Mouse (Mus musculus) MEL (cell line): ENCODE data around the gene Marcks. TPM values are rescaled to one million over a fixed set of nuclear protein-coding genes. Genes with fewer than 3 reads are reported as not detected.

Source experiments
- DNase-seq: peaks from one replicate; pipeline ENCODE4 v3.0.0; 2011; ENCODE audit warnings: low read depth, low spot score
- H3K27ac ChIP-seq: 2 replicates; pipeline ENCODE4 v1.5.1; 2012; ENCODE audit warnings: low read depth, mild to moderate bottlenecking, control low read depth, low read length, moderate library complexity; ENCODE audit not compliant: control insufficient read depth
- H3K27me3 ChIP-seq, 2 experiments: fragments of 150-350 bp in 1 of 2; sonication (generic) in 1 of 2; 2 replicates each; pipeline ENCODE4 v1.6.1; 2012; ENCODE audit warnings: low read length in 2 of 2, mild to moderate bottlenecking in 2 of 2, improper control_type of control experiment in 1 of 2, moderate library complexity in 1 of 2; ENCODE audit not compliant: insufficient read depth in 2 of 2, control insufficient read depth in 1 of 2
- H3K36me3 ChIP-seq, 2 experiments: 2 replicates each; pipeline ENCODE4 v1.6.1; 2012 to 2014; ENCODE audit warnings: low read length in 2 of 2, improper control_type of control experiment in 1 of 2, inconsistent platforms in 1 of 2, mild to moderate bottlenecking in 1 of 2; ENCODE audit not compliant: insufficient read depth in 2 of 2, control insufficient read depth in 1 of 2
- H3K4me1 ChIP-seq, 2 experiments: fragments of 150-350 bp in 1 of 2; sonication (generic) in 1 of 2; 2 replicates each; pipeline ENCODE4 v1.6.1; 2012; ENCODE audit warnings: low read length in 2 of 2, improper control_type of control experiment in 1 of 2, mild to moderate bottlenecking in 1 of 2; ENCODE audit not compliant: insufficient read depth in 2 of 2, control insufficient read depth in 1 of 2
- H3K4me3 ChIP-seq, 2 experiments: fragments of 150-350 bp in 1 of 2; sonication (generic) in 1 of 2; 2 replicates each; pipeline ENCODE4 v1.5.1; 2012; ENCODE audit warnings: low read depth in 2 of 2, low read length in 2 of 2, mild to moderate bottlenecking in 2 of 2, moderate library complexity in 2 of 2, control low read depth in 1 of 2, improper control_type of control experiment in 1 of 2; ENCODE audit not compliant: control insufficient read depth in 1 of 2, insufficient read depth in 1 of 2
- H3K79me2 ChIP-seq: 2 replicates; pipeline ENCODE4 v1.6.1; 2012; ENCODE audit warnings: mild to moderate bottlenecking, low read length, moderate library complexity; ENCODE audit not compliant: control insufficient read depth, poor library complexity, insufficient read depth
- H3K9ac ChIP-seq: 2 replicates; pipeline ENCODE4 v1.6.1; 2012; ENCODE audit warnings: low read depth, mild to moderate bottlenecking, control low read depth, low read length, moderate library complexity; ENCODE audit not compliant: control insufficient read depth, poor library complexity, severe bottlenecking
- H3K9me3 ChIP-seq: fragments of 150-350 bp; sonication (generic); replicated peaks from 2 replicates; pipeline ENCODE4 v1.6.1; 2012; ENCODE audit warnings: mild to moderate bottlenecking, low read length, improper control_type of control experiment, moderate library complexity; ENCODE audit not compliant: insufficient read depth
- CHD1 ChIP-seq: IDR thresholded peaks from 2 replicates; pipeline ENCODE4 v1.6.1; 2012; ENCODE audit warnings: low read depth, mild to moderate bottlenecking, inconsistent platforms, low read length, improper control_type of control experiment
- CHD2 ChIP-seq: IDR thresholded peaks from 2 replicates; pipeline ENCODE4 v1.6.1; 2011; ENCODE audit warnings: low read length, improper control_type of control experiment
- ELF1 ChIP-seq: IDR thresholded peaks from 2 replicates; pipeline ENCODE4 v1.6.1; 2014; ENCODE audit warnings: low read depth, mild to moderate bottlenecking, inconsistent platforms, low read length, improper control_type of control experiment, moderate library complexity
- EP300 ChIP-seq, 2 experiments: IDR thresholded peaks; 2 replicates each; pipeline ENCODE4 v1.6.1; 2011; ENCODE audit warnings: improper control_type of control experiment in 2 of 2, low read length in 2 of 2, low read depth in 1 of 2, mild to moderate bottlenecking in 1 of 2
- ETS1 ChIP-seq: IDR thresholded peaks from 2 replicates; pipeline ENCODE4 v1.6.1; 2012; ENCODE audit warnings: low read depth, mild to moderate bottlenecking, inconsistent platforms, low read length, improper control_type of control experiment, moderate library complexity
- GABPA ChIP-seq: IDR thresholded peaks from 2 replicates; pipeline ENCODE4 v1.6.1; 2012; ENCODE audit warnings: low read depth, mild to moderate bottlenecking, inconsistent platforms, low read length, improper control_type of control experiment, moderate library complexity
- GATA1 ChIP-seq: IDR thresholded peaks from 2 replicates; pipeline ENCODE4 v1.6.1; 2011; ENCODE audit warnings: low read depth, low read length, improper control_type of control experiment
- HCFC1 ChIP-seq: IDR thresholded peaks from 2 replicates; pipeline ENCODE4 v1.6.1; 2012; ENCODE audit warnings: low read depth, mild to moderate bottlenecking, inconsistent platforms, low read length, improper control_type of control experiment, moderate library complexity
- JUND ChIP-seq: IDR thresholded peaks from 2 replicates; pipeline ENCODE4 v1.6.1; 2011; ENCODE audit warnings: low read depth, mild to moderate bottlenecking, improper control_type of control experiment, low read length
- MAFK ChIP-seq: IDR thresholded peaks from 2 replicates; pipeline ENCODE4 v1.6.1; 2011; ENCODE audit warnings: low read depth, mild to moderate bottlenecking, low read length, improper control_type of control experiment, borderline replicate concordance
- MEF2A ChIP-seq: IDR thresholded peaks from 2 replicates; pipeline ENCODE4 v1.6.1; 2014; ENCODE audit warnings: low read depth, mild to moderate bottlenecking, inconsistent platforms, low read length, improper control_type of control experiment; ENCODE audit not compliant: poor library complexity, insufficient replicate concordance, severe bottlenecking; ENCODE audit errors: extremely low read depth
- MXI1 ChIP-seq: IDR thresholded peaks from 2 replicates; pipeline ENCODE4 v1.6.1; 2011; ENCODE audit warnings: mild to moderate bottlenecking, low read depth, low read length, improper control_type of control experiment
- NELFE ChIP-seq: IDR thresholded peaks from 2 replicates; pipeline ENCODE4 v1.6.1; 2011; ENCODE audit warnings: low read depth, low read length, improper control_type of control experiment
- POLR2A ChIP-seq, 2 experiments: IDR thresholded peaks; 2 replicates each; pipeline ENCODE4 v1.6.1; 2011 to 2012; ENCODE audit warnings: low read length in 2 of 2, mild to moderate bottlenecking in 2 of 2, control low read depth in 1 of 2, improper control_type of control experiment in 1 of 2, low read depth in 1 of 2, moderate library complexity in 1 of 2; ENCODE audit not compliant: control insufficient read depth in 1 of 2, insufficient read depth in 1 of 2, poor library complexity in 1 of 2
- POLR2AphosphoS2 ChIP-seq: IDR thresholded peaks from 2 replicates; pipeline ENCODE4 v1.6.1; 2011; ENCODE audit warnings: low read length, improper control_type of control experiment
- RAD21 ChIP-seq: IDR thresholded peaks from 2 replicates; pipeline ENCODE4 v1.6.1; 2011; ENCODE audit warnings: mild to moderate bottlenecking, low read depth, low read length, improper control_type of control experiment
- RCOR1 ChIP-seq: IDR thresholded peaks from 2 replicates; pipeline ENCODE4 v1.6.1; 2012; ENCODE audit warnings: low read depth, mild to moderate bottlenecking, inconsistent platforms, low read length, improper control_type of control experiment
- SIN3A ChIP-seq: IDR thresholded peaks from 2 replicates; pipeline ENCODE4 v1.6.1; 2012; ENCODE audit warnings: low read length, improper control_type of control experiment, inconsistent platforms
- SMC3 ChIP-seq: IDR thresholded peaks from 2 replicates; pipeline ENCODE4 v1.6.1; 2011; ENCODE audit warnings: low read depth, low read length, improper control_type of control experiment
- TAL1 ChIP-seq: IDR thresholded peaks from 2 replicates; pipeline ENCODE4 v1.6.1; 2012; ENCODE audit warnings: mild to moderate bottlenecking, inconsistent platforms, low read length, moderate library complexity, mixed read lengths
- UBTF ChIP-seq: IDR thresholded peaks from 2 replicates; pipeline ENCODE4 v1.6.1; 2012; ENCODE audit warnings: low read depth, mild to moderate bottlenecking, inconsistent platforms, low read length, improper control_type of control experiment, moderate library complexity, borderline replicate concordance; ENCODE audit not compliant: insufficient read depth
- USF1 ChIP-seq: IDR thresholded peaks from 2 replicates; pipeline ENCODE4 v1.6.1; 2014; ENCODE audit warnings: low read depth, mild to moderate bottlenecking, inconsistent platforms, low read length, improper control_type of control experiment, moderate library complexity
- ZC3H11A ChIP-seq: IDR thresholded peaks from 2 replicates; pipeline ENCODE4 v1.6.1; 2012; ENCODE audit warnings: low read depth, mild to moderate bottlenecking, inconsistent platforms, low read length, improper control_type of control experiment
- ZKSCAN1 ChIP-seq: IDR thresholded peaks from 2 replicates; pipeline ENCODE4 v1.6.1; 2012; ENCODE audit warnings: low read depth, mild to moderate bottlenecking, inconsistent platforms, low read length, improper control_type of control experiment, moderate library complexity
- ZNF384 ChIP-seq: IDR thresholded peaks from 2 replicates; pipeline ENCODE4 v1.6.1; 2012; ENCODE audit warnings: low read depth, mild to moderate bottlenecking, inconsistent platforms, low read length, improper control_type of control experiment
- polyA plus RNA-seq, 2 experiments: library from polyadenylated mRNA; stranded (reverse) in 1 of 2; unstranded in 1 of 2; fragments of >175 nt in 1 of 2; fragments of >200 nt in 1 of 2; gene quantifications; 2 replicates each; pipeline versions ENCODE4 v1.2.1 to v1.2.4; 2012; ENCODE audit warnings: low replicate concordance in 2 of 2, low read depth in 1 of 2; ENCODE audit not compliant: insufficient read length in 2 of 2, insufficient read depth in 1 of 2, missing spikeins in 1 of 2
- total RNA-seq: library from RNA; depleted of rRNA; stranded (reverse); fragments of 300-350 nt; gene quantifications from 2 replicates; pipeline ENCODE4 v1.2.3, GENCODE M21; 2012

Gene Marcks
- total and polyA plus RNA-seq, 3 experiments: not detected

- no peak overlapping the region for H3K4me3 ChIP-seq
- no peak for DNase-seq
- H3K27me3 ChIP-seq: no peaks in the 10 kb centered on the region
These were observed 2.9 kb upstream of the Marcks start for GRCm38 (mm10) chr10:37141621-37142020.

DNA sequence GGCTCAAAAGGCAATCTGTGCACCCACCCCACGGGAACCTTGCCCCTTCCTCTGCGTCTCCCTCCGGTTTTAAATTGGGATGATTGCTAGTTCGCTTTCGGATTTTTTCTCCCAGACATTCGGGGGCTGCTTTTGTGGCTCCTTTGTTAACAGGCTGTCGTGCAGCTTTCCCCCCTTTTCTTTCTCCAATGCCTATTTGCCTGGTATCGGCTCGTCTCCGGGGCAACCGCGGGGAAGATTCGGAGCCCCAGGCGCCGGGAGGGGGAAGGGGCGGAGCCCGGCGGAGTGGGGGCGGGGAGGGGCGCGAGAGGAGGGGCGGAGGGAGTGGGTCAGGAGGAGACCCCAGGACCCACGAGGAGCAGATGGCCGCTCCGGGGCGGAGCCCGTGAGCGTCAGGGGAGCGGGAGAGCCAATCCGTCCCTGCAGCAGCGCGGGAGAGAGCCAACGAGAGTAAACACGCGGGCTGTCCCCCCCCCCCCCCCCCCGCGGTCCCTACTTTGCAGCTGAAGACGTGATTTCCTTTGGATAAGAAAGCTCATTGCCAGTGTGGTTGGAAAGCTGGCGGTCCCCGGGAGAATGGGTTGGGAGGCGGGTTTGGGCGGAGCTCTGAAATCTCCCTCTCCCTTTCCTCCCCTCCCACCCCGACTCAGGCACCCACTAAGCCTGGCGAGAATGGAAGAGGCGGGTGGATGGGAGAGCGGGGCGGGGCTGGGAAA, 2.2 kb upstream of the Marcks start:
- Histone ChIP-seq H3K27ac (no peak overlapping the region), H3K27me3 (no peaks in the 10 kb centered on the region), H3K4me1 (no peaks in the 10 kb centered on the region), H3K9ac (no peak overlapping the region), H3K9me3 (no peaks in the 10 kb centered on the region), H3K79me2 (no peaks in the 10 kb centered on the region), H3K4me3 (no peak overlapping the region), H3K36me3 (no peaks in the 10 kb centered on the region)
- no peak for DNase-seq
- TF ChIP-seq RCOR1 (no peak), ZKSCAN1 (no peak), SMC3 (no peak), MAFK (no peak), GATA1 (no peak), SIN3A (no peak), CHD1 (no peak), NELFE (no peak), RAD21 (no peak), USF1 (no peak), ETS1 (no peak), MEF2A (no peak), ZC3H11A (no peak), POLR2A (IDR thresholded peaks at IDR 0.05; ENCODE audit: control insufficient read depth in 1 of 2, insufficient read depth in 1 of 2, low read depth in 1 of 2, low read length in 2 of 2, poor library complexity in 1 of 2) (no peak), HCFC1 (no peak), UBTF (no peak), GABPA (no peak), CHD2 (no peak), EP300 (IDR thresholded peaks at IDR 0.05; ENCODE audit: low read depth in 1 of 2, low read length in 2 of 2) (no peak), MXI1 (no peak)

More at GRCm38 (mm10) chr10:37141621-37142020, 2.9 kb upstream of the Marcks start:
- no peaks in the 10 kb centered on the region for H3K9me3 ChIP-seq
- H3K9ac ChIP-seq: no peak overlapping the region
- H3K27ac ChIP-seq: no peak overlapping the region
- H3K4me1 ChIP-seq: no peaks in the 10 kb centered on the region
- H3K79me2 ChIP-seq: no peaks in the 10 kb centered on the region
- TF ChIP-seq JUND (no peak), CHD1 (no peak), HCFC1 (no peak), NELFE (no peak), ZNF384 (no peak), POLR2AphosphoS2 (no peak), ELF1 (no peak), TAL1 (no peak)
- H3K36me3 ChIP-seq: no peaks in the 10 kb centered on the region
